Mouse (Mus musculus) megakaryocyte, embryonic 14.5 days (primary cell): ENCODE measurements around the gene Atp5j2.

Source experiments
- FLI1 ChIP-seq: IDR thresholded peaks from 2 replicates; pipeline ENCODE4 v1.6.1; 2012; ENCODE audit warnings: low read length, inconsistent platforms, mixed read lengths
- GATA1 ChIP-seq: IDR thresholded peaks from 3 replicates; pipeline ENCODE4 v1.6.1; 2012; ENCODE audit warnings: mixed read lengths, low read length, inconsistent platforms, borderline replicate concordance

DNA sequence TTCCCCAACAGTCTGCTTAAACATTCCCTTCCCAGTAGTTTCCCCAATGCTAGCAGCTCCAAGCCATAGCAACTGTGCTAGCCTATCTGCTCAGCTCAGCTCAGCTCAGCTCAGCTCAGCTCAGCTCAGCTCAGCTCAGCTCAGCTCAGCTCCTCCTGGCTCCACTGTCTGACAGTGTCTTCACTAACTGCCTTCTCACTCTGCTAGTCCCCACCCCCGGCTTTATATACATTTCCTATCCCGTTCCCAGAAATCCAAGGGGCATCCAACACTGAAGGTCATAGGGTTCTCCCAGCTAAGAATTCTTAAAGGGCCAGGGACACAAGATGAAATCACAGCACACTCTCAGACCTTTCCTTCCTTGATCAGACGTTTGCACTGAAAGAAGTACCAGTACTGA is 27.2 kb downstream of the Atp5j2 start:
- TF ChIP-seq GATA1: no peak
- TF ChIP-seq FLI1: no peak
